Mouse (Mus musculus) embryo, embryonic 9.5 days (tissue): ENCODE measurements at regions not wholly inside any gene's neighbourhood (a gene's known extent, or its start where the extent isn't known, plus 50 kb on each side); places are given as distances from the start of the nearest gene placed in this dataset.
A peak's percentile ranks its signal among the peaks of the same experiment; 100 is the strongest.

Experiments used
- DNase-seq: peaks from one replicate; pipeline ENCODE4 v3.0.0-alpha.2; 2017; ENCODE audit errors: extremely low spot score

GRCm38 (mm10) chr10:61034056-61034455 lies 55.1 kb upstream of the Pcbd1 start:
- DNase-seq, result no peak

GRCm38 (mm10) chr10:61028598-61028997 lies 60.5 kb upstream of the Pcbd1 start:
- DNase-seq, result no peak

- DNase-seq, result no peak
Measured at GRCm38 (mm10) chr10:61027215-61027614, 61.9 kb upstream of the Pcbd1 start.

GRCm38 (mm10) chr10:61025061-61025460 lies 64.1 kb upstream of the Pcbd1 start:
- no peak for DNase-seq

- no peak for DNase-seq
Measured at GRCm38 (mm10) chr10:61024166-61024565, 65.0 kb upstream of the Pcbd1 start.

DNA sequence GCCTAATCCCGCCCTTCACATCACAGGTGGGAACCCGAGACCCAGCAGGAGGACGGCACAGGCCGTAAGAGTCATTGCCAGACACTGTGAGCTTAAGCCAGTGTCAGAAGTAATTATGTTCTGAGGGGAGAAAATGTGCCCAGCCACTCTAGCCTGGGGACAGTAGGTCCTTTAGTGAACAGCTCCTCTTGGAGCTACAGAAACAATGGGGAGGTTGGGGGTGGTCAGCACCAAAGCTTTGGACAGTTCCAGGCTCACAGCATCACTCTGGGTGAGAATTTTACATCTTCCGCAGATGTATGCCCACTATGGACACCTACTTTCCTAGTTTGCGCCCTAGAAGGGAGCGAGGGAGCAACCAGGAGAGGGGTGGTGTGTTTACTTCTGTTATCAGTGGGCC lies 65.7 kb upstream of the Pcbd1 start:
- DNase-seq, result peak; percentile 28

DNA sequence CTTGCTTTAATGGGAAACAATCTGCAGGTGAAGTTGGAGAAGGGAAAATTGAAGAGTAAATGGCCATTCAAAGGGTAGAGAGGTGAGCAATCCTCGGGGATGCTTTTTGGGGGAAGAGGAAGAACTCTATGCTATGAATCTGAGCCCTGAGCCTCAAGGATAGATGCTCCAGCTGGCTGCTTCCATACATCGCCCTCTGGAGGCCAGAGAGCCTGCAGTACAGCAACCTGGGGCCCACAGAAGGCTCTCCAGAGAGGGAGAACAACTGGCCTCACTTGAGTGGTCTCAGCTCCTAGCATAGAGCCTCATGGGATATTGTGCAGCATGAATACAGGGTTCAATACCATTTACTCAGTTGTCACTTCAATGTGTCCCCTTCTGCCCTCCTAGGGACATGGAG lies 69.6 kb upstream of the Pcbd1 start:
- DNase-seq, result no peak

- no peak for DNase-seq
Measured at GRCm38 (mm10) chr10:61012199-61012695, 76.9 kb upstream of the Pcbd1 start.

DNA sequence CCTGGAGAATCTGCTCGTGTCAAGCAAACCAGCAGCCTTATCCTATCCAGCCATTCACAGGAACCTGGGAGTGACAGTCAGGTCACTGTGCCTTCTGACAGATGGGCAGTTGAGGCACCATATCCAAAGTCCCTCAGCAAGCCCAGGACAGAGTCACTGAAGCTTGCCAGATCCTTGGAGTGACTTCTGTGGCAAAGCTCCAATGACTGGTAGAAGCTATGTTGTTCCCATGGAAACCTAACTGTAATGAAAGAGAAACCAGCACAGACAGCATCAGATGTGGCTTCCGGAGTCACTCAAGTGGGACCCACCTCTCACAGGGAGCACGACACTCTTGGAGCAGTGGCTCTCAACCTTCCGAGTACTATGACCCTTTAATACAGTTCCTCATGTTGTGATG lies 78.4 kb upstream of the Pcbd1 start:
- DNase-seq, result no peak

GRCm38 (mm10) chr10:61007403-61007802 lies 81.7 kb upstream of the Pcbd1 start:
- no peak for DNase-seq

DNA sequence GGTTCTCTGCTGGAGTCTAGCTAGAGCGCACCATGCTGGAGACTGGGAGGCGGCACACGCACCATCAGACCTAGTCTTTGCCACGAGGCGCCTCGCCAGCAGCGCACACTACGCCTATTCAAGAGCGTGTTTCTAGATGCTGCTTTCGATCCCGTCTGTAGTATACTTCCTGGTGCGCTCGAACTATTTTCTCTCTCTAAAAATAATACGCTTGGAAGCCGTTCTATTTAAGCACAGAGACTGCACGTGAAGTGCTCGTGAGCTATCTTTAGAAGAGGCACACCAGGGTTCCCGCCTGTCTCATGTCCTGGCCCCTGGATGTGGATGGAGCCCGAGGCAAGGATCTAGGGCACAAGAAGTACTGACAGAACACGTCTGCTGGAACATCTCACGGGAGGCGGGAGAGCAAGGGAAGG lies 87.4 kb upstream of the Pcbd1 start:
- DNase-seq, result no peak

- no peak for DNase-seq
Measured at GRCm38 (mm10) chr10:60997393-60997792, 91.7 kb upstream of the Pcbd1 start.

DNA sequence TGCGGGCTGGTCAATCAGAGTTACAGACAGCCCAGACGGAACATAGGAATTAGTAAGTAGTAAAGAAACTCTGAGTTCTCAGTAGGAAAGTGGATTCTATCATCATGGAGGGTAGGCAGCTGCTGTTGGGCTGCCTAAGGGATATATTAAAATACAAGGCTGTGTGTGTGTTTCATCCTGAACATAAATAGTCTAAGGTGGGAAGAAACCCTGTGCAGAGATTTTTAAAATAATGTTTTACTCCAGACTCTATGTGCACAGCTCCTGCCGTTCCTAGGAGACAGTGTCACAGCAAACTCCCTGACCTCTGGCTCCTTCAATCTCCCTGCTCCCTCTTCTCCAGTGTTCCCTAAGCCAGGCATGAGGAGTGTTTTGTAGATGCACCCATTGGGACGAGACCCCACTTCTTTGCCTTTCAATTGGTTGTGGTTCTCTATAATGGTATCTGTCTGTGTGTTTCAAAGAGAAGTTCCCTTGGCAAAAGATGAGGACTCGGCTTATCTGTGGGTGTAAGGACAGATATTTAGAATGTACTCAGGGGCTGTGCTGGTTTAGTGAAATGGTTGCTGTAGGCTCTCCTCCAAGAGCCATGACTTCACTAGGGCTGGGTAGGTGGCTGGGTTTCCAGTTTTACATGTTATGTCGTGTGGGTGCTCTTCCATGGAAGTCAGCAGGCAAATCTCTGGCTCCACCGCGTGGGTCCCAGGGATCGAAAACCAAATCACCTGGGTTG lies 93.1 kb upstream of the Pcbd1 start:
- DNase-seq, result no peak

DNA sequence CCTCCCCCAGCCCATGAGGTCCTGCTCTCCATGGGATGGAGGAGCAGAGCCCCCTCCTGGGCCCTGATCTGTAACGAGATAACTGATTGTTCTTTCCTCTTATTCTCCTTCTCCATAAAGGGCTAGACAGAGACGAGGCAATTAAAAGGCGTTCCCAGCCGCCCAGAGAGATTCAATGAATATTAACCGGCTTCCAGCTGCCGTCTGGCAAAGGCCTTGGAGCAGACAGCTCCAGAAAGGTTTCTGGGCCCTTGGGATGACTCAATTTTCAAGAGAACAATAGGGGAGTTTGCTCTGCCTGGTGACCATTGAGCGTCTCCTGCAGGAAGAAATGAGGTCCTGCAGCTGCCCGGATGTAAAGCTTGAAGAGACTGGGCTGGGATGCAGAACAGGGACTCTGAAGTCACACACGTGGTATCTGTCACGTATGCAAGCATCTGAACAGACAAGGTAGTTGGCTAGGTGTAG lies 104.0 kb upstream of the Pcbd1 start:
- DNase-seq, result peak; percentile 48

DNA sequence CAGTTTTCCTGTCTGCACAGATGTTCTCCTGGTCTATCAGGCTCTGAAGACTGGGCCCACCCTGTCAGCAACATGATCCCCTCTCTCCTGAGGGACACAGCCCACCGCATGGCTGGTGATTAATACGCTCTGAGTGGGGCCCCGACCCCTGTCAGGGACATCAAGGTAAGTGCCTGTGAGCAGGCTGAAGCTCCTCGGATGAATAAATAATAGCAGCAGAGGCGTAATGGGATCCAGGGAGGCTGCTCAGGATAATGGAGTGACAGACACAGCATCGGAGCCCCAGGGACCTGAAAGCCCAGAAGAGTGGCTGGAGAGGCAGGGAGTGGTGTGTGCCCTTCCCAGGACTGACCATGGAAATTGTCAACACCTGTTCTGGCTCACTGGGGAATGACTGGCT lies 107.4 kb upstream of the Pcbd1 start:
- no peak for DNase-seq

GRCm38 (mm10) chr10:60973615-60974014 lies 115.5 kb upstream of the Pcbd1 start:
- DNase-seq, result no peak

DNA sequence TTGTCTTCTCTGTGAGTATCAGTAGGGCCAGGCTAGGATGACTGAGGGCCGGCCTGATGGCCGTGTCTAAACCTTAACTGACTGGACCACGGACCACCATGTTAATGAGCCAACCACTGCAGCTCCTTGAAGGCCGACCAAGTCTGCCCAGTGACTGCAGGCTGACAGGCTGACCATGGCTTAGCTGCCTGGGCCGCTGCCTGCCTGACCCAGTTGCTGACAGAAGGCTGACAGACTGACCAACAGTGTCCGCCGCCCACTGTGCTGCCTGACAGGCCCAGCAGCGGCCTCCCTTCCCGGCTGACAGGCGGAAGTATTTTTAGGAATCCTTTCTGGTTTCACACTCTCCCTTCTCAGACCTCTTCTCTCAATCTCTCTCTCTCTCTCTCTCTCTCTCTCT lies 124.3 kb upstream of the Pcbd1 start:
- no peak for DNase-seq

GRCm38 (mm10) chr10:60957820-60958233 lies 126.4 kb upstream of the Unc5b start:
- no peak for DNase-seq

DNA sequence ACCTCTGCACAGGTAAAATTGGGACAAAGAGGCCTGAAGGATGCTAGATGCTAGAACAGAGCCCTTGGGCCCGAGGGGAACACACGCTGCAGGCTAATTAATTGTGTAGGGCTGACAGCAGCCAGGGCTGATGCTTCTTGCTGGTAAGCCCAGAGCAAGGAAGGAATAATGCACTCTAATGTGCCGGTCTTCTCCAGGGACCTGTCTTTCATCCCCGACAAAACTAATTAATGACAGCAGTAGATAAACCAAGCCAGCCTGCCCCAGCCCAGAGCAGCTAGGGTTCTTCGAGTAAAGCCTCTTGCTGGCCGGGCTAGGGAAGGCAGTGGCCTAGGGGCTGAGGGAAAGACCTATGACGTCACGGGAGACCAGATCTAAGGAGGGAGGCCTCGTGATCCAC lies 124.1 kb upstream of the Unc5b start:
- no peak for DNase-seq

DNA sequence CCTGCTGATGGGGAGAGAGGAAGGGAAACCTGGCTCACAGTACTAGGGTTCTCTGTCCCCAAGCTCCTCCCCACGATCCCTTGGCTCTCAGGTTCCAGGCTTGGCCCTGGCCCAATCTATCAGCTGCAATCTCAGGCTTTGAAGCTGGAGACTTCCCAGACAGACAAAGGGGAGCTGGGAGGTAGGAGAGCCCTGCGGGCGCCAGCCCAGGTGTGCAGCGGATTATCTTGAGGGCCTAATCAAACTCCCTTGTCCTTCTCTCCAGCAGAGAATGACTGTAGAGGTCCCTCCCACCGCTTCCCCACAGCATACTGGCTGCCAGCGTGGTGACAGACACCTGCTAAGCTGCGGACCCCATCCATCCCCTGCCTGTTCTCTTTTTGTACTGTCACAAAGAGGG lies 121.1 kb upstream of the Unc5b start:
- no peak for DNase-seq

DNA sequence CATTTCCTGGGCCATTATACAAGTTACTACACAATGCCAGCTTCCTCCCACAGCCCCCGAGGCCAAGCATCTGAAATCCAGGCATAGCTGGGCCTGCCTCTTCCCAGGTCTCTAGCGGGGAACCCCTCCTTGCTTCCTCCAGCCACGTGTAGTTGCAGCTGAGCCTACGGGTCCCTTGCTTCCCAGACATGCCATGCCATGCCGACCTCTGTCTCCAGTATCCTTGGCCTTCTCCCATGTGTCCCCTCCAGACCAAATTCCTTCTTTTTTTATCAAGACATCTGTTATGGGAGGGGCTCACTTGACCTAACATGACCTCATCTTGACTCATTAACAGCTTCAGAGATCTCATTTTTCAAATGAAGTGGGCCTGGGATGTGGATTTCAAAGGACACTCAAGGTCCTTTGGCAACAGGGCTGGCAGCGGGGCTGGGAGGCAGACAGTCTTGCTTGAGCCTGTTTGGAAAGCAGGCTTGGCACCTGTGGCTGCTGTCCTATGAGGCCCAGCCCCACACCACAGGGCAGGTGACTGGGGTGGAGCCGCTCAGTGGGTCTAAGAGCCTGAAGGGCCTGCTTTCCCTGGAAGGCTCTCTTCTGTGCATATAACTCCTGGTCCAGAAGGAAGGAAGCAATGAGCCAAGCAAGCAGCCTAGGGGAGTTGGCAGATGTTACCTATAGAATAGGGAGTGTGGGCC lies 117.7 kb upstream of the Unc5b start:
- no peak for DNase-seq

GRCm38 (mm10) chr10:60943074-60943473 lies 111.7 kb upstream of the Unc5b start:
- no peak for DNase-seq

- DNase-seq, result no peak
Measured at GRCm38 (mm10) chr10:60938749-60939148, 107.4 kb upstream of the Unc5b start.
